Mouse (Mus musculus) neutrophil, adult 83 days (primary cell): ENCODE data around the gene Arv1. TPM values are rescaled to one million over a fixed set of nuclear protein-coding genes. Genes with fewer than 3 reads are reported as not detected.

Source experiments
- total RNA-seq, 2 experiments: library from RNA; stranded (reverse); gene quantifications; one replicate each; pipeline ENCODE4 v1.2.4; 2023

Arv1 gene
- 1 to 10 TPM; 2.7 to 4.0 TPM for total RNA-seq

GRCm38 (mm10) chr8:124721862-124722515, at the start of gene Arv1, which contains the start of gene Ttc13:
TSS of gene Arv1 (plus strand) at chr8:124722139.
TSS of gene Ttc13 (minus strand) at chr8:124721983.

GRCm38 (mm10) chr8:124751709-124752173, 29.8 kb downstream of the Arv1 start, which contains the start of gene Fam89a:
TSS of gene Fam89a (minus strand) at chr8:124751832.

Other genes starting within 250 kb of the Arv1 start
- 10 to 100 TPM; 23.4 to 24.2 TPM for gene Cog2, start 201.4 kb upstream of the Arv1 start, total RNA-seq
- under 1 TPM in 1 of 2 experiments, not detected in 1; 0.29 TPM for gene Agt, start 152.4 kb upstream of the Arv1 start, total RNA-seq
- not detected for gene Capn9, start 146.0 kb upstream of the Arv1 start, total RNA-seq
- gene 2310022B05Rik, start 58.8 kb upstream of the Arv1 start, total RNA-seq: 1 to 10 TPM; 6.4 to 8.1 TPM
- gene Ttc13, start 156 bp upstream of the Arv1 start, total RNA-seq: 10 to 100 TPM; 43.7 to 51.1 TPM
- 1 to 10 TPM in 1 of 2 experiments, under 1 TPM in 1; 0.85 to 1.0 TPM for gene Fam89a, start 29.7 kb downstream of the Arv1 start, total RNA-seq
- gene Trim67, start 71.0 kb downstream of the Arv1 start, total RNA-seq: not detected
- gene Gnpat, start 140.9 kb downstream of the Arv1 start, total RNA-seq: 10 to 100 TPM; 34.7 to 40.6 TPM
- 1 to 10 TPM; 8.0 to 8.5 TPM for gene 2810004N23Rik, start 141.0 kb downstream of the Arv1 start, total RNA-seq
- 10 to 100 TPM; 16.3 to 17.5 TPM for gene Exoc8, start 175.6 kb downstream of the Arv1 start, total RNA-seq
- 10 to 100 TPM; 18.7 to 19.2 TPM for gene Sprtn, start 175.7 kb downstream of the Arv1 start, total RNA-seq
- 10 to 100 TPM; 20.1 to 21.6 TPM for gene Egln1, start 227.2 kb downstream of the Arv1 start, total RNA-seq